Mouse (Mus musculus): ENCODE measurements around the gene Mgat5.

DNA sequence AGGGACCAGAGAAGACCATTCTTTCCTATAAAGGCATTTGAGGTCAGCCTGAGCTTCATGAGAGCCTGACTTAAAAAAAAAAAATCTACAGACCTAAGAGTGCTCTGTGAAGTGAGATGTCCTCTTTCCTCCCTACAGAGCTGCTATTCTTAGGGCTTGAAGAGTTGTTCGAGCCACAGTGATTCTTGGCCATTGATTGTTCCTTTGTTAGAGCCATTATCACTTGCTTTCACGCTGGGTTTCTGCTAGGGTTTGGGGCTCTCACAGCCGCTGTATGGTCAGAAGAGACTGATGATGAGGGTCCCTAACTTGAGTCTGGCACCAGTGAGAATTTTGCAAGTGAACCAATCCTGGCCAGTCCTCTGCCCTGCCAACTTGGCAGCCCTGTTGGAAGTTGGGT is 199.8 kb downstream of the Mgat5 start:
- TF ChIP-seq POLR2A (IDR thresholded peaks at IDR 0.05; ENCODE audit: low read depth, low read length) (no peak), CTCF (conservative IDR thresholded peaks at IDR 0.05; ENCODE audit: insufficient read depth, insufficient read length, low read depth, low read length) (no peak)
